Mouse (Mus musculus) kidney, adult 2 months (tissue): ENCODE measurements at regions not wholly inside any gene's neighbourhood (a gene's known extent, or its start where the extent isn't known, plus 50 kb on each side); places are given as distances from the start of the nearest gene placed in this dataset.

ENCODE experiments used
- DNase-seq: peaks from one replicate; pipeline ENCODE4 v3.0.0; 2021
- H3K27ac ChIP-seq: fragments of 200-500 bp; 2 replicates; pipeline ENCODE4 v1.5.1; 2012; ENCODE audit warnings: low read depth, low read length, control low read depth, inconsistent platforms; ENCODE audit not compliant: insufficient read depth
- H3K27me3 ChIP-seq: fragments of 200-500 bp; replicated peaks from 2 replicates; pipeline ENCODE4 v1.6.1; 2012; ENCODE audit warnings: mild to moderate bottlenecking, moderate library complexity, low read length, inconsistent platforms; ENCODE audit not compliant: control insufficient read depth, insufficient read depth
- H3K36me3 ChIP-seq: fragments of 200-500 bp; 2 replicates; pipeline ENCODE4 v1.6.1; 2012; ENCODE audit warnings: mild to moderate bottlenecking, moderate library complexity, low read length, inconsistent platforms; ENCODE audit not compliant: control insufficient read depth, insufficient read depth
- H3K4me1 ChIP-seq: fragments of 200-500 bp; 2 replicates; pipeline ENCODE4 v1.6.1; 2011; ENCODE audit warnings: low read length; ENCODE audit not compliant: control insufficient read depth, insufficient read depth
- H3K4me3 ChIP-seq: fragments of 200-500 bp; 2 replicates; pipeline ENCODE4 v1.5.1; 2011; ENCODE audit warnings: mild to moderate bottlenecking, low read depth, low read length, control low read depth; ENCODE audit not compliant: insufficient read depth
- CTCF ChIP-seq: fragments of 200-500 bp; conservative IDR thresholded peaks from 2 replicates; pipeline ENCODE4 v1.5.1; 2011; ENCODE audit warnings: low read depth, mild to moderate bottlenecking, control low read depth, low read length, moderate library complexity, mixed read lengths; ENCODE audit not compliant: insufficient read depth, insufficient read length
- POLR2A ChIP-seq: fragments of 200-500 bp; IDR thresholded peaks from one replicate; pipeline ENCODE4 v1.6.1; 2011; ENCODE audit warnings: low read depth, low read length, control low read depth
- WGBS: fragments of 180-500 bp; shearing (Covaris S2); methylation state at CpG from one replicate; pipeline ENCODE4 v1.1.7; 2018; 5-methylcytosine and 5-hydroxymethylcytosine counted together

DNA sequence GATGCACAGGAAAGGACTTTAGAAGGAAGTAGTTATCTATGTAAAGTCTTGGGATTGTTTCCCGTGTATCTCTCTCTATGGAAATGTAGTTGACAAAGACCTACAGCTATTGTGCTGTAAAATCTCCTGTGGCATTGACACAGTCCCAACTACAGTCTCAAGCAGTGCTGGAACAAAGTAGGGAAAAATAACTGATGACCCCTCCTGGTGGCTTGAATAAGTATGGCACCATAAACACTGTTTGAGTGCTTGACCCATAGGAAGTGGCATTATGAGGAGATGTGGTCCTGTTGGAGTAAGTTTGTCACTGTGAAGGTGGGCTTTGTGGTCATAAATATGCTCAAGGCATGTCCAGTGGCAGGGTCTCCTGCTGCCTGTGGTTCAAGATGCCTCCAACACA lies 928.4 kb upstream of the Mms22l start:
- 57% methylated on average over 1 of the region's 1 CpGs for WGBS
- Histone ChIP-seq H3K4me3 (no peak overlapping the region), H3K27ac (no peak overlapping the region), H3K4me1 (no peaks in the 10 kb centered on the region), H3K36me3 (no peaks in the 10 kb centered on the region), H3K27me3 (no peaks in the 10 kb centered on the region)
- no peak for DNase-seq
- no peak for TF ChIP-seq POLR2A

DNA sequence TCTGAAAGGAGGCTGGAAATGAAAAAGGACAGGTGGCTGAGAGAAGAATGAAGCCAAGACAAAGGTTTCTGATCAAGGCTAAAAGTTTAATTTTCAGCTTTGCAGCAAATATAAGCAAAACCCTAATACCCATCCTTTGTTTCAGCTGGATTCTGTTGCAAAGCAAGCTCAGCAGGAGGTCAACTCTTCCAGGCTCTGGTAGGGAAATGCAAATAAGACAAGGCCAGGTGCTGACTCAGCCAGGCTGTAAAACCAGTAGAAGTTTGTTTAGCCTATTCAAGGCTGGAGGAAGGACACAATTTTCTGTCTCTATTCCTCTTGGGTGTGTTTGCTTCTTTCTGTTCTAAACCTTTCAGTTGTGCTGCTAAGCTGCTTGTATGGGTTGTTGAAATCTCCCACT lies 923.2 kb upstream of the Mms22l start:
- H3K27ac ChIP-seq: no peak overlapping the region
- no peak overlapping the region for H3K4me3 ChIP-seq
- TF ChIP-seq CTCF (no peak), POLR2A (no peak)
- H3K36me3 ChIP-seq: no peaks in the 10 kb centered on the region
- H3K27me3 ChIP-seq: no peaks in the 10 kb centered on the region
- no peak for DNase-seq
- H3K4me1 ChIP-seq: no peaks in the 10 kb centered on the region

DNA sequence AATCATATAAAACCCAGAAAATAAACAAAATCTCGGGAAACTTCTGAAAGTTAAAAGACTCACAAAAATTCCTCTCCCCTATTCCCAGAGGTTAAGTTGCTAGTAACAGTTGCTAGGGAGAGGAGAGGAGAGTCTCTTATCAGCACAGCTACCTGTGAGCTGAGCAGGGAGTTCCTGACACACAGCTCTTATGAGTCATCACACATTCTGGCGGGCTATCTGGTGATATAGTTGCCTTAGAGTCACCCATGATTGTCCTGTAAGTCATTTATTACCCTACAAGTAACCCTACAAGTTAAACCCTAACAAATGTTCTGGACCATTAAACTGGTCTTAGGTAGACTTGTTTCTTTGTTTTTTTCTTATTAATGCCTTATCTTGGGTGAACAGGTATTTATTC lies 908.8 kb upstream of the Mms22l start:
- H3K27me3 ChIP-seq: no peaks in the 10 kb centered on the region
- no peak overlapping the region for H3K27ac ChIP-seq
- no peak for TF ChIP-seq POLR2A
- no peak for TF ChIP-seq CTCF
- H3K36me3 ChIP-seq: no peaks in the 10 kb centered on the region
- no peaks in the 10 kb centered on the region for H3K4me1 ChIP-seq
- WGBS: 20% methylated on average over 2 of the region's 2 CpGs
- no peak overlapping the region for H3K4me3 ChIP-seq
- no peak for DNase-seq

DNA sequence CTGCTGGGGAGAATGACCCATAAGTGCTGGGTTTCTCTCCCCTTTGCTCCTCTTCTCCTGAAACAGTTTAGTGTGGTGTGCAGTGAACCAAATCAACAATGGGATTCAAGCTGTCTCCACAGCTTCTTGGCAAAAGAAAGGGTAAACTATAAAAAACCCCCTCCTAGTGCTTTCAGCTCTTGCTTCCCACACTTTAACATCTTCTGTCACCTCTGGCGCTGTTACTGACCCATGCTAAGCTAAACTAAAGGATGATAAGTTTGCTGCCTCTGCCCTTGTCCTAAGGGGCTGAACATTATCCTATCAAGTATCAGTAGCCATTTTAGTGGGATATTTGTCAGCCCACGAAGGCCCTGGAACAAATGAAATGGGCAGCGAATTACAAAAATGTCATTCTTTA lies 905.4 kb upstream of the Mms22l start:
- Histone ChIP-seq H3K27ac (no peak overlapping the region), H3K4me1 (no peaks in the 10 kb centered on the region), H3K4me3 (no peak overlapping the region), H3K36me3 (no peaks in the 10 kb centered on the region), H3K27me3 (no peaks in the 10 kb centered on the region)
- no peak for DNase-seq
- 29% methylated on average over 3 of the region's 3 CpGs for WGBS
- no peak for TF ChIP-seq POLR2A
- no peak for TF ChIP-seq CTCF

DNA sequence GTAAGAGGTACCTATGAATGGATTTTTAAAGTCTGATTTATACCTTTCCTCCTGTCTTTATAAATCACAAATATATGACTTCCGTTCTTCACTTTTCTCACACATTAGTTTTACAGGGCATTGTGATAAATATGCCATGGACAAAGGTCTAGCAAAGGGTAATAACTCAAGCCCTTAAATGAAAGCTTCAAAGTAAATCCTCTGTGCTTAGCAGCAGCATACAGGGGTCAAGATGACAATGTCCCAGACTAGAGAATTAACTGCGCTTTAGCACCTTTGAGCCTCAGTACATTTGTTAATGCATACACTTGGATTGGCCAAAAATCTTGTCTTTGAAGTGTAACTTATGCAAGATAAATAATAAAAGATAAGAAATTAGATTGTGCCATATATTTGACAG lies 904.7 kb upstream of the Mms22l start:
- Histone ChIP-seq H3K4me1 (no peaks in the 10 kb centered on the region), H3K36me3 (no peaks in the 10 kb centered on the region), H3K4me3 (no peak overlapping the region), H3K27me3 (no peaks in the 10 kb centered on the region), H3K27ac (no peak overlapping the region)
- TF ChIP-seq CTCF (no peak), POLR2A (no peak)
- no peak for DNase-seq
- 72% methylated on average over 2 of the region's 2 CpGs for WGBS

DNA sequence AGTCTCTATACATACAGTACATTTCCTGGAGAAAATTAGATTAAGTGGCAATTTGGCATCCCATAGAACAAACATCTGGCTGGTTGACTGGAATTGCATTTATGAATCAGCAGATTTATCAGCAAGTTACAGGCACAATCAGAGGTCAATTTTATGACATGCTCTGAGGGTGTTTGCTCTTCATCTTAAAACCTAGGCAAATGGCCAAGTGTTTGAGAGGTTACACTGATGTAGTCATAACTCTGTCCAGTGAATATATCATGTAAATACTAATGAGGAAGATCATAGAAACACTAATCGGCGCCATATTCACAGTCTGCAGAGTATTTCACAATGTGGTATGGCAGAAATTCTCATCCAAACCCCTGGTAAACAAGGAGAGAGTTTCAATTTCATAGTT lies 896.2 kb upstream of the Mms22l start:
- TF ChIP-seq CTCF (no peak), POLR2A (no peak)
- H3K4me1 ChIP-seq: no peaks in the 10 kb centered on the region
- DNase-seq: no peak
- no peak overlapping the region for H3K4me3 ChIP-seq
- no peak overlapping the region for H3K27ac ChIP-seq
- 80% methylated on average over 2 of the region's 2 CpGs for WGBS
- no peaks in the 10 kb centered on the region for H3K27me3 ChIP-seq
- no peaks in the 10 kb centered on the region for H3K36me3 ChIP-seq

DNA sequence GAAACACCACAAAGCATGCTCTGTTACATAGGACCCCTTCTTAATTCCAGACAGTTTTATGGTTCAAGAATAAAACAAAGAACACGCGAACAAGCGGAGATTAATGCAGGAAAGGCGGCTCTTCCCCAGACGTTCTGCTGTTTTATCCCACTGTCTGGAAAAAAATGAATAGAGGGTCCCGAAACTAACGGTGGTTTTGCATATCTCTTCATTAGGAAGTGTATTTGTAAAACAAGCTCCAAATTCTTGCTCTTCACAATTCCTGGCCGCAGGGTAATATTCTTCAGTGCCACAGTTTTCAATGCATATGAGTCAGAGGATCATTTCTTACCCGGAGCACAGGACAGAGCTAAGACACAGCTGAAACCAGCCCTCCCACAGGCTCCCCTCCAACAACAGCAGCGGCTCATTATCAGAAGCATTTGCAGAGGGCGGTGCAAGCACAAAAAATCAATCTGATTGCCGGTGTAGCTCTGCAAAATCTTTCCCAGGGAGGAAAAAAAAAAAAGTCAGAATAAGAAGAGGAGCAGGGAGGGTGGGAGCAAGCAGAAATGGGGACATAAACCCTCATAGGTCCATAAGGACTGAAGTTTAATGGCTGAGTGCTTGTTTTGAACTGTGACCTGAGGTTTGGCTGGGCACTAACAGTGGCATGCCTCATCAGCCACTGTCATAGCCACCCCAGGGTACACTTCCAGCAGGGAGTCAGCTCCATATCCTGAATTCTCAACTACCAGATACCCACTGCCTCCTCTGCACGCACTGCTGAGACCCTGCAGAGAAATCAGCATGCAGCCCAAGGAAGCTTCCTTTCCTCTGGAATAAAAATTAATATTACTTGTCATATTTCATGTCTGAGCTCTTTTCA lies 894.6 kb upstream of the Mms22l start:
- no peak overlapping the region for H3K27ac ChIP-seq
- H3K36me3 ChIP-seq: no peaks in the 10 kb centered on the region
- no peak for DNase-seq
- H3K4me3 ChIP-seq: no peak overlapping the region
- H3K27me3 ChIP-seq: no peaks in the 10 kb centered on the region
- no peaks in the 10 kb centered on the region for H3K4me1 ChIP-seq
- 35% methylated on average over 13 of the region's 13 CpGs for WGBS
- TF ChIP-seq POLR2A (no peak), CTCF (no peak)

DNA sequence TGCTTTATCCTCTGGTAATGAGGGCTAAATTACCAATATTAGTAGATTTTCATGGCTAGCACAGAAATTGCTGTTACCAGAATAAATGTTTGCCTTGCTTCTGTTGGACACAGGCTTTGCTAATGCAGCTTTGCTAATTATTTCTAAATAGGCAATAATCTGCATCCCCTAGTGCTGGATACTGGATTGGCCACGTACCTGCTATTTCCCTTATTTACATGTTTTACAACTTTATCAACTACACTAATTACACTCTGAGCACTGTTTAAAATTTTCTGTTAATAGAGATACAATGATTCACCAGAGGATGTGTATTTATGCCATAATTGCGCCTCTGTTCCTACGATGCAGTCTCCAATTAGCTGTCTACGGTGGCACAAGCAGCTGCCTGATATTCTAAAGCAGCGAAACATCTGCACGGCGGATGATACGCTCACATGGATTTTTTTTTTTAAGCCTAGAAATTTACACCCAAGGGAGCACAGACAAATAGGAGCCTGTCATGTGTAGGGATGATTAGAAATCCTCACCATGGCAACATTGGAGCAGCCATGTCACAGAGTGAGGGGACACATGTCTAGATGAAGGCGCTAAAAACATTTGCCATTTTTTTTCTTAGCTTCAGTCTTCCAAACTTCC lies 893.8 kb upstream of the Mms22l start:
- H3K27me3 ChIP-seq: no peaks in the 10 kb centered on the region
- DNase-seq: no peak
- no peak overlapping the region for H3K4me3 ChIP-seq
- H3K27ac ChIP-seq: no peak overlapping the region
- no peaks in the 10 kb centered on the region for H3K4me1 ChIP-seq
- WGBS: 74% methylated on average over 9 of the region's 9 CpGs
- TF ChIP-seq CTCF (no peak), POLR2A (no peak)
- H3K36me3 ChIP-seq: no peaks in the 10 kb centered on the region
